Comparison of ENCODE assay signal across 8 mouse cellular contexts in the genomic region with DNA sequence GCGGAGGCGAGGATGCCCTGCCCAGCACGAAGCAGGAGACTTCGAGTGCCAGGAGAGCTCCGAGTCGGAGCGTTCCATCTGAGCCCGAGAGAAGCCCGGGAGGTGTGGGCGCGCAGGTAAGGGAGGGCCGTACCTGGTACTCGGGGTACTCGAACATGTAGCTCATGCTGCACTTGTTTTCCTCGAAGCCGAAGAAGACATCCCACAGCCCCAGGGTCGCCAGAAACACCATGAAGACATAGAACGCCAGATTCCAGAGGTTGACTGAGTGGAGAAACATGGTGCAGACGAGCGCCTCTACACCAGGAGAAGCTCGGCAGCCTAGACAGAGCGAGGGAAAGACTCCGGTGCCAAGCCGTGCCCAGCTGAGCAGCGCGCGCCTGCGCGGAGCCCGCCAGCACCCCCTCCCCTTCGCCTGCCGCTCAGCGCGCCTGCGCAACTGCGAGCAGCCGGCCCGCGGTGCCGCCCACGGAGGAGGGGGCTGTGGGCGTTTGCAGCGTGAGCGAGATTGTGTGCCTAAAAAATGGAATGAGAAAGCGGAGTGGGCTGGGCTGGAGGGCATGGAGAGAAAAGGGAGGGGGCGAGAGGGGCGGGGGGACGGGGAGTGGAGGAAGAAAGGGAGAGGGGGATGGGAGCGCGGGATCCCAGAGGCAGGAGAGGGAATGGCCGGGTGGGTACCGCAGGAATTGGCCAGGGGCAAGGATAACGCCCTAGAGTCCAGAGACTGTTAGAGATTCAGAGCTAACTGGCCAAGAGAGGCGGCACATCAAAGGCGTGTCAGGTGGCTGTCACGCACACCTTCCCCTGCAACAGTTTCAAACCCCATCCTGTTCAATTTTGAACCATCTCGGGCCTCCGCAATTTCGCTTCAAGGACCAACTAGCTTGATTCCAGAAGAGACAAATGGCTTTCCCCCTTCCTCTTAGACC. TPM values are rescaled to one million over a fixed set of nuclear protein-coding genes. Genes with fewer than 3 reads are reported as not detected.
A peak's percentile ranks its signal among the peaks of the same experiment; 100 is the strongest.
DNase-seq lines count a peak whose midpoint lies in the region; ATAC-seq lines count a peak whose summit lies in the region.

A gene (minus strand): TSS at position 384 of the 929 bp plus-strand sequence.

- peak within 1 kb of the TSS; percentile 94 for H3K27ac ChIP-seq in hindbrain, embryonic 15.5 days (replicated peaks)

- H3K4me1 ChIP-seq in hindbrain, embryonic 15.5 days (replicated peaks) = peaks cover 24% of the 10 kb centered on the region

- no peaks in the 10 kb centered on the region for H3K36me3 ChIP-seq in hindbrain, embryonic 15.5 days

- H3K4me2 ChIP-seq in hindbrain, embryonic 15.5 days = peak within 1 kb of the TSS; percentile 78

- H3K9ac ChIP-seq in hindbrain, embryonic 15.5 days = peak within 1 kb of the TSS; percentile 76

- WGBS in hindbrain, embryonic 15.5 days = under 1% methylated on average over 50 of the region's 59 CpGs

- H3K27me3 ChIP-seq in hindbrain, embryonic 15.5 days = no peaks in the 10 kb centered on the region

- peak within 1 kb of the TSS; percentile 65 for H3K4me3 ChIP-seq in hindbrain, embryonic 15.5 days

- peak; percentile 100 for ATAC-seq in hindbrain, embryonic 15.5 days (ENCODE audit: low FRiP score, low read depth)

- no peaks in the 10 kb centered on the region for H3K9me3 ChIP-seq in hindbrain, embryonic 15.5 days

- peak; percentile 96 for DNase-seq in NIH3T3 (ENCODE audit: low read depth)
- DNase-seq in cerebellum, postnatal 10 days = peak; percentile 96 to 98
- peak; percentile 92 for DNase-seq in frontal cortex, postnatal 36 days (ENCODE audit: low spot score in 2 of 2)
- DNase-seq in layer of hippocampus, postnatal 36 days = peak; percentile 90 to 92
- DNase-seq in lung, postnatal 25 days (ENCODE audit: low spot score) = peak; percentile 90
- peak; percentile 80 for DNase-seq in retina, adult 2 months (ENCODE audit: low read depth, low spot score)
- peak; percentile 91 for DNase-seq in thymus, postnatal 25 days

RNA-seq across cellular contexts. Expression of the gene that starts here (rescaled TPM):
- 20.9 and 25.5 TPM in 2 replicates for polyA plus RNA-seq in hindbrain, embryonic 15.5 days (2015; fragmentation: Nextera tagmentation; extraction: Ambion mirVana)
- total RNA-seq in layer of hippocampus, postnatal 36 days (2021) = 10 to 100 TPM; 19.4 to 19.6 TPM

Comparison
In these comparisons a context has a peak if more than half of its experiments do, and no peak if none do; other contexts are left out.
1. Peak in every context shown above with its lines: DNase-seq, ATAC-seq, H3K4me3 ChIP-seq and H3K27ac ChIP-seq.